Mouse (Mus musculus) spleen, adult 2 months (tissue): ENCODE results near the gene Akr1b3. TPM values are rescaled to one million over a fixed set of nuclear protein-coding genes. Genes with fewer than 3 reads are reported as not detected.

Experiments used
- DNase-seq, 2 experiments: peaks; one replicate each; pipeline versions ENCODE4 v3.0.0 to v3.0.0-alpha.2; 2012 to 2021; ENCODE audit warnings: low spot score in 2 of 2, low read depth in 1 of 2
- H3K27ac ChIP-seq: fragments of 200-500 bp; 2 replicates; pipeline ENCODE4 v1.5.1; 2012; ENCODE audit warnings: low read length, inconsistent platforms; ENCODE audit not compliant: insufficient read depth
- H3K27me3 ChIP-seq: fragments of 200-500 bp; 2 replicates; pipeline ENCODE4 v1.6.1; 2012; ENCODE audit warnings: mild to moderate bottlenecking, moderate library complexity, low read length, inconsistent platforms; ENCODE audit not compliant: control insufficient read depth, insufficient read depth
- H3K36me3 ChIP-seq: fragments of 200-500 bp; 2 replicates; pipeline ENCODE4 v1.6.1; 2012; ENCODE audit warnings: mild to moderate bottlenecking, low read length, inconsistent platforms; ENCODE audit not compliant: control insufficient read depth, insufficient read depth
- H3K4me1 ChIP-seq: fragments of 200-500 bp; 2 replicates; pipeline ENCODE4 v1.6.1; 2011; ENCODE audit warnings: inconsistent platforms; ENCODE audit not compliant: control insufficient read depth, insufficient read depth, insufficient read length
- H3K4me3 ChIP-seq: fragments of 200-500 bp; 2 replicates; pipeline ENCODE4 v1.5.1; 2011; ENCODE audit warnings: mild to moderate bottlenecking, inconsistent platforms; ENCODE audit not compliant: insufficient read depth, insufficient read length; ENCODE audit errors: extremely low read depth
- CTCF ChIP-seq: fragments of 200-500 bp; IDR thresholded peaks from 2 replicates; pipeline ENCODE4 v1.5.1; 2011; ENCODE audit warnings: mild to moderate bottlenecking, inconsistent platforms; ENCODE audit not compliant: insufficient read depth, insufficient read length, insufficient replicate concordance; ENCODE audit errors: extremely low read depth
- POLR2A ChIP-seq: fragments of 200-500 bp; IDR thresholded peaks from 2 replicates; pipeline ENCODE4 v1.6.1; 2011; ENCODE audit warnings: low read depth, low read length, inconsistent platforms
- WGBS: fragments of 180-500 bp; shearing (Covaris S2); methylation state at CpG from one replicate; pipeline ENCODE4 v1.1.7; 2018; 5-methylcytosine and 5-hydroxymethylcytosine counted together
- polyA plus RNA-seq: library from polyadenylated mRNA; depleted of rRNA; stranded (reverse); fragments of >200 nt; gene quantifications from 2 replicates; pipeline ENCODE4 v1.2.3, GENCODE M21; 2012; rRNA removed

Akr1b3 gene
- polyA plus RNA-seq, 1 experiment: 105 TPM

DNA sequence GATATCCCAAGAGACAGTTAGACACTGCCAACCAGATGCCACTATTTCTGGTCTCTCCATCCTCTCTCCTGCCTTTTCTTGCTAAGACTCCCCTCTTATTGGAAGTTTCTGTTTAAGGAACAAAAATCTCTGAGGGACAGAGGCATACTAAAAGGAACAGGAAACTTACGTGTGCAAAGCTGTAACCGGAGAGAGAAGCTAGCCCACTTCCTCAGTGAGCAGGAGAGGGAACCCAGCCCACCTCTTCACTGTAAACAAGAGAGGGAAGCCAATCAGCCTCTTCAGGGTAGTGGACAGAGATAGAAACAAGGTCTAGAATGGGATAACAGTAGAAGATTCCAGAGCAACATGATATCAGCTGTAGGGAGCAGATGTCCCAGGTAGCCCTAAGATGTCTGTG, 44.2 kb downstream of the Akr1b3 start:
- no peaks in the 10 kb centered on the region for H3K36me3 ChIP-seq
- no peaks in the 10 kb centered on the region for H3K4me1 ChIP-seq
- 8% methylated on average over 2 of the region's 2 CpGs for WGBS
- H3K4me3 ChIP-seq: no peak overlapping the region
- TF ChIP-seq CTCF: no peak
- no peak for TF ChIP-seq POLR2A
- no peak overlapping the region for H3K27ac ChIP-seq
- H3K27me3 ChIP-seq: no peaks in the 10 kb centered on the region
- DNase-seq: no peak

DNA sequence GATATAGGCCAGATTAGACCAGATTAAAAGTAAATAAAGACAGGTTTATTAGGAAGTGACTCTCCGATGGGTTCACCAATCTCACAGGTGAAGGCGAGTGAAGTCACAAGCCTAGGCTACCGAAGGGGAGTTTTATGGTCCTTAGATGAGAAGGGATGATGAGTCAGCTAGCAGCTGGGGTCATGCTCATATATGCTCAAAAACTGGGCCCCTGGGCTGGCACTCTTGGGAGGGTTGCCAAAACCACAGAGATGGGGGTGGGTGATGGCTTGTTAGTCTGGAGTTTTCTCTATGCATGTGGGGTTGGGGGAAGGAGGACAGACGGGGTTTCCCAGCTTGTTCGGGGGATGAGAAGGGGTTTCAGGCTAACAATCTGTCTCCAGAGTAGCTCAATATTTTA, 44.8 kb downstream of the Akr1b3 start:
- DNase-seq: no peak
- Histone ChIP-seq H3K36me3 (no peaks in the 10 kb centered on the region), H3K4me3 (no peak overlapping the region), H3K4me1 (no peaks in the 10 kb centered on the region), H3K27me3 (no peaks in the 10 kb centered on the region), H3K27ac (no peak overlapping the region)
- WGBS: 42% methylated on average over 5 of the region's 5 CpGs
- TF ChIP-seq POLR2A (no peak), CTCF (no peak)

DNA sequence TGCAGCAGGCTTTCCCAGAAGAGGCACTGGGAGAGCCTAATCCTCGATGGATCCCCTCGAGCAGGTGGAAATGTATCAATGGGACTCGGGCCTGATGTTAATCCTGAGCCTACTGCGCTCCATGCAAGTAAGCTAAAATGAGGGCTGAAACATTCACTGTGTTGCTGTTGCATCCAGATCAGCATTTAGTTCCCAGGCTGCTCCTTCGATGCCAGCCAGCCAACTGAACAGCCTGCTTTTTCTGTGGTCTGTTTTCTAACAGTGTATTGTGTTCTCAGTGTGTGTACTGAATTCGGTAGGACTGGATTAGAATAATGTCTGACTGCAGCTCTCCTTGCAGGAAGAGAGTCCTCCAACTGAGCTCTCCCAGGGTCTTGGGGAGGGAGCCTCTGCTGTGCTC, 46.6 kb downstream of the Akr1b3 start:
- no peak overlapping the region for H3K4me3 ChIP-seq
- 89% methylated on average over 6 of the region's 6 CpGs for WGBS
- no peaks in the 10 kb centered on the region for H3K27me3 ChIP-seq
- TF ChIP-seq CTCF (no peak), POLR2A (no peak)
- DNase-seq: no peak
- no peaks in the 10 kb centered on the region for H3K36me3 ChIP-seq
- no peak overlapping the region for H3K27ac ChIP-seq
- H3K4me1 ChIP-seq: no peaks in the 10 kb centered on the region

DNA sequence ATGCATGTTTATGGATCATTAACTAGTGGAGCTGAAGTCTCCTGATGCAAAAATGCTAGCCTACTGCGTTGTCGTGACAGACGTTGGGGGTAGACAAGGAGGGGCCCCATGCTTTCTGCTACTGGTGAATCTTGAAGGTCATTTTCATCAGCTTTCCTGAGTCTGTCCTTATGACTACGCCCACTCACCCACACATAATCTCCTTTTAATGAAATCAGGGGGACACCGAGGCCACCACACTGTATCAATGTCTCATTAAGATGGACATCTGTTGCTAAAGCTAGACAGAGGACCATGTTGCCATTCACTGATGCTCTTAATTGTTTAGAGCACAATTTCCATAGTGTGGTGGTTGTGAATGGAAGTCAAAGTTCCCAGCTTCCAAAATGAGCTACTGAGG, 58.7 kb downstream of the Akr1b3 start:
- 94% methylated on average over 5 of the region's 5 CpGs for WGBS
- Histone ChIP-seq H3K4me1 (no peaks in the 10 kb centered on the region), H3K36me3 (no peaks in the 10 kb centered on the region), H3K27me3 (no peaks in the 10 kb centered on the region), H3K4me3 (no peak overlapping the region), H3K27ac (no peak overlapping the region)
- TF ChIP-seq CTCF: no peak
- TF ChIP-seq POLR2A: no peak
- DNase-seq: no peak

Other genes starting within 250 kb of the Akr1b3 start
- 11.5 and 12.2 TPM in 2 replicates for gene Slc35b4, start 140.4 kb downstream of the Akr1b3 start, polyA plus RNA-seq
- 2.3 and 3.0 TPM in 2 replicates for gene Akr1b8, start 36.6 kb upstream of the Akr1b3 start, polyA plus RNA-seq
- gene Akr1b10, start 66.7 kb upstream of the Akr1b3 start, polyA plus RNA-seq: 14.7 and 16.0 TPM in 2 replicates
- 1.4 TPM in 2 replicates for gene Akr1b7, start 94.9 kb upstream of the Akr1b3 start, polyA plus RNA-seq
- 70.6 and 158 TPM in 2 replicates for gene Bpgm, start 158.7 kb upstream of the Akr1b3 start, polyA plus RNA-seq